Mouse (Mus musculus): ENCODE measurements around the gene Strada. TPM values are rescaled to one million over a fixed set of nuclear protein-coding genes. Genes with fewer than 3 reads are reported as not detected.
"Not testable (repeated sequence)": the region's sequence is repeated elsewhere in the genome, so short reads cannot be mapped to it uniquely, and the experiment has no call there.

Gene Strada
- 1.8 and 2.8 TPM in 2 replicates for total RNA-seq (2014; rRNA removed)
- 3.1 and 3.9 TPM in 2 replicates for polyA plus RNA-seq (2012; rRNA removed)

GRCm38 (mm10) chr11:106202123-106202465, at the start of gene Strada:
Gene Strada, minus strand, starts transcription at chr11:106202168.
- Histone ChIP-seq H3K4me1 (ENCODE audit: control insufficient read depth, insufficient read depth, low read length) (0 out of 2 replicates have a peak, but pooled peaks cover 3% of the 10 kb centered on the region), H3K27ac (replicated peaks; ENCODE audit: insufficient read depth, low read depth, low read length) (peak within 1 kb of the TSS; percentile 60), H3K9ac (ENCODE audit: low read depth, low read length) (no peak within 1 kb of the TSS), H3K27me3 (ENCODE audit: control insufficient read depth, insufficient read depth, low read length) (no peaks in the 10 kb centered on the region), H3K79me2 (ENCODE audit: control insufficient read depth, insufficient read depth, low read length) (no peaks in the 10 kb centered on the region), H3K4me3 (ENCODE audit: insufficient read depth, low read depth, low read length) (no peak within 1 kb of the TSS), H3K36me3 (ENCODE audit: control insufficient read depth, insufficient read depth, low read length) (peaks cover 62% of the 10 kb centered on the region)
- no peak for DNase-seq (ENCODE audit: extremely low read depth, low read depth, low spot score)
- whole genome bisulfite sequencing, result 76% methylated on average over 5 of the region's 5 CpGs
- no peak for TF ChIP-seq CTCF (IDR thresholded peaks at IDR 0.05; ENCODE audit: low read depth, low read length)
- no peak for TF ChIP-seq POLR2A (IDR thresholded peaks at IDR 0.05; ENCODE audit: extremely low read depth, insufficient read depth, low read length)

GRCm38 (mm10) chr11:106249326-106249725, 47.4 kb upstream of the Strada start:
- H3K79me2 ChIP-seq (ENCODE audit: control insufficient read depth, insufficient read depth, low read length), result no peaks in the 10 kb centered on the region
- no peak overlapping the region for H3K4me3 ChIP-seq (ENCODE audit: insufficient read depth, low read depth, low read length)
- 25% methylated on average over 7 of the region's 7 CpGs for WGBS
- peak; percentile 90 for DNase-seq (ENCODE audit: extremely low read depth, low read depth, low spot score)
- peak overlapping the region; percentile 60 for H3K27ac ChIP-seq (replicated peaks; ENCODE audit: insufficient read depth, low read depth, low read length)
- no peak overlapping the region for H3K9ac ChIP-seq (ENCODE audit: low read depth, low read length)
- TF ChIP-seq CTCF (IDR thresholded peaks at IDR 0.05; ENCODE audit: low read depth, low read length) (no peak), POLR2A (IDR thresholded peaks at IDR 0.05; ENCODE audit: extremely low read depth, insufficient read depth, low read length) (no peak)
- H3K27me3 ChIP-seq (ENCODE audit: control insufficient read depth, insufficient read depth, low read length), result no peaks in the 10 kb centered on the region
- H3K36me3 ChIP-seq (ENCODE audit: control insufficient read depth, insufficient read depth, low read length), result peaks cover 72% of the 10 kb centered on the region
- H3K4me1 ChIP-seq (ENCODE audit: control insufficient read depth, insufficient read depth, low read length), result peaks cover 9% of the 10 kb centered on the region

- WGBS, result 96% methylated on average over 1 of the region's 1 CpGs
- TF ChIP-seq POLR2A (IDR thresholded peaks at IDR 0.05; ENCODE audit: extremely low read depth, insufficient read depth, low read length) (no peak), CTCF (IDR thresholded peaks at IDR 0.05; ENCODE audit: low read depth, low read length) (peak; percentile 60; the same call in 1 of the 2 replicates)
These were observed 44.9 kb upstream of the Strada start for GRCm38 (mm10) chr11:106246834-106247233.

GRCm38 (mm10) chr11:106233978-106234377, 32.0 kb upstream of the Strada start:
- H3K36me3 ChIP-seq (ENCODE audit: control insufficient read depth, insufficient read depth, low read length), result peaks cover 57% of the 10 kb centered on the region
- not testable (repeated sequence) for H3K4me3 ChIP-seq (ENCODE audit: insufficient read depth, low read depth, low read length); H3K4me1 ChIP-seq (ENCODE audit: control insufficient read depth, insufficient read depth, low read length); DNase-seq (ENCODE audit: extremely low read depth, low read depth, low spot score); H3K9ac ChIP-seq (ENCODE audit: low read depth, low read length); H3K27ac ChIP-seq (replicated peaks; ENCODE audit: insufficient read depth, low read depth, low read length); H3K79me2 ChIP-seq (ENCODE audit: control insufficient read depth, insufficient read depth, low read length); H3K27me3 ChIP-seq (ENCODE audit: control insufficient read depth, insufficient read depth, low read length)
- WGBS, result 86% methylated on average over 8 of the region's 8 CpGs

More at GRCm38 (mm10) chr11:106246834-106247233, 44.9 kb upstream of the Strada start:
- H3K4me3 ChIP-seq (ENCODE audit: insufficient read depth, low read depth, low read length), result no peak overlapping the region
- DNase-seq (ENCODE audit: extremely low read depth, low read depth, low spot score), result no peak
- H3K36me3 ChIP-seq (ENCODE audit: control insufficient read depth, insufficient read depth, low read length), result peaks cover 83% of the 10 kb centered on the region
- H3K4me1 ChIP-seq (ENCODE audit: control insufficient read depth, insufficient read depth, low read length), result peaks cover 9% of the 10 kb centered on the region
- H3K9ac ChIP-seq (ENCODE audit: low read depth, low read length), result no peak overlapping the region
- H3K79me2 ChIP-seq (ENCODE audit: control insufficient read depth, insufficient read depth, low read length), result no peaks in the 10 kb centered on the region
- H3K27ac ChIP-seq (replicated peaks; ENCODE audit: insufficient read depth, low read depth, low read length), result no peak overlapping the region
- no peaks in the 10 kb centered on the region for H3K27me3 ChIP-seq (ENCODE audit: control insufficient read depth, insufficient read depth, low read length)

DNA sequence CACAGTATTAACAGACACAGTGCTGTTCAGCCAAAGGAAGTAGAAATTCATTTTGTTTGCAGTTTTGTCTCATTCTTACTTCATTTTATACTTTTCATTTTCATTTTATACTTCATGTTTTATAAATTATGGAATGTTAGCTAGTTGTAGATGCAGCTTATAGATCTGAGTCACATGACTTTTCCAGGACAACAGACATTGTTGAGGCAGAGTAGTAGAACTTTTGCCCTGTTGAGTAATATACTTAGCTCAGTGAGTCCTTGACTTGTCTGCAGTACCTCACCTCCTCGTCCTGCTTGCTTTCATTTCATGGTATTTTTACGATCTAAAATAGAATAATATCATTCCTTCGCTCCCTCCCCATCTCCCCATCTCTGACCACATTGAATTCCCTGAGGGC, 18.6 kb upstream of the Strada start:
- DNase-seq (ENCODE audit: extremely low read depth, low read depth, low spot score), result peak; percentile 71
- no peak overlapping the region for H3K4me3 ChIP-seq (ENCODE audit: insufficient read depth, low read depth, low read length)
- TF ChIP-seq CTCF (IDR thresholded peaks at IDR 0.05; ENCODE audit: low read depth, low read length), result no peak
- no peak for TF ChIP-seq POLR2A (IDR thresholded peaks at IDR 0.05; ENCODE audit: extremely low read depth, insufficient read depth, low read length)
- no peak overlapping the region for H3K9ac ChIP-seq (ENCODE audit: low read depth, low read length)
- peaks cover 10% of the 10 kb centered on the region for H3K4me1 ChIP-seq (ENCODE audit: control insufficient read depth, insufficient read depth, low read length)
- H3K27ac ChIP-seq (replicated peaks; ENCODE audit: insufficient read depth, low read depth, low read length), result no peak overlapping the region
- H3K79me2 ChIP-seq (ENCODE audit: control insufficient read depth, insufficient read depth, low read length), result peaks cover 26% of the 10 kb centered on the region; the same call in 1 of the 2 replicates
- peaks cover 14% of the 10 kb centered on the region for H3K36me3 ChIP-seq (ENCODE audit: control insufficient read depth, insufficient read depth, low read length)
- 48% methylated on average over 3 of the region's 3 CpGs for WGBS
- no peaks in the 10 kb centered on the region for H3K27me3 ChIP-seq (ENCODE audit: control insufficient read depth, insufficient read depth, low read length)

DNA sequence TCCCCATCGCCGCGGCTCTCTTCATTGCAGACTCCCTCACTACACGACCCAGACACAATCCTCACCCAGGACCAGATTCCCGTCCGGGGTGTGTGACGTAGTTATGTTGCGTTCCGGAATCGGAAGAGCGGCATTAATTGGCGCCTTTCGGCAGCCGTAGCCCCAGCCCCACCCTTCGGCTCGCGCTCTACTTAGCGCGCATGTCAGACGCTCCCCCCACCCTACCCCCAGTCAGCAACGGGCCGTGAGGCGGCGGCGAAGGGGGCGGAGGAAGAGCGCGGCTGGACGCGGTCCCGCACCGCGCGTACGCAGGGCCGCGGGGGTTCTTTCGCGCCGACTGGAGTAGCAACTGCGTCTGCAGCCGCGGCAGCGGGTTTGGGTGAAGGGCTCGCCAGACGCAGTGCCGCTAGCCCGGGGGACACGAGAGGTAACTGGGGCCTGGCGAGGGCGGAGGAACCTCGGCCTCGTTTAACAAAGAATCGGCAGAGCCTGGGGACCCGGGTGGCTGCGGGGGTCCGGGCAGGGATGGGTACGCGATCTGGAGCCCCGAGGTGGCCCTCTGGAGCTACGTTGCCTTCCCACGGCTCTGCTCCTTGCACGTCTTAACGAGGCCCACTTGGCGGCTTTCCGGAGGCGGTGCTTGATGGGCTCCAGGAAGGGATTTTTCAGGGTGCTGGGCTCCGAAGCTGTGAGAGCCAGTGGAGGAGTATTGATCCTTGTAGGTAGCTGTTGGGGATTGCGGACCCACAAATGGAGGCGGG, 14.9 kb upstream of the Strada start, which contains the start of gene Ddx42:
Gene Ddx42 (plus strand): TSS at position 197 of the 761 bp plus-strand sequence.
- Histone ChIP-seq H3K27me3 (ENCODE audit: control insufficient read depth, insufficient read depth, low read length) (no peaks in the 10 kb centered on the region), H3K27ac (replicated peaks; ENCODE audit: insufficient read depth, low read depth, low read length) (peak within 1 kb of the TSS; percentile 89), H3K36me3 (ENCODE audit: control insufficient read depth, insufficient read depth, low read length) (peaks cover 1% of the 10 kb centered on the region), H3K4me1 (ENCODE audit: control insufficient read depth, insufficient read depth, low read length) (peaks cover 17% of the 10 kb centered on the region), H3K79me2 (ENCODE audit: control insufficient read depth, insufficient read depth, low read length) (peaks cover 21% of the 10 kb centered on the region), H3K4me3 (ENCODE audit: insufficient read depth, low read depth, low read length) (peak within 1 kb of the TSS; percentile 87), H3K9ac (ENCODE audit: low read depth, low read length) (peak within 1 kb of the TSS; percentile 93)
- TF ChIP-seq CTCF (IDR thresholded peaks at IDR 0.05; ENCODE audit: low read depth, low read length) (no peak), POLR2A (IDR thresholded peaks at IDR 0.05; ENCODE audit: extremely low read depth, insufficient read depth, low read length) (no peak)
- WGBS, result under 1% methylated on average over 70 of the region's 70 CpGs
- DNase-seq (ENCODE audit: extremely low read depth, low read depth, low spot score), result peak; percentile 92
